In the genomic region with DNA sequence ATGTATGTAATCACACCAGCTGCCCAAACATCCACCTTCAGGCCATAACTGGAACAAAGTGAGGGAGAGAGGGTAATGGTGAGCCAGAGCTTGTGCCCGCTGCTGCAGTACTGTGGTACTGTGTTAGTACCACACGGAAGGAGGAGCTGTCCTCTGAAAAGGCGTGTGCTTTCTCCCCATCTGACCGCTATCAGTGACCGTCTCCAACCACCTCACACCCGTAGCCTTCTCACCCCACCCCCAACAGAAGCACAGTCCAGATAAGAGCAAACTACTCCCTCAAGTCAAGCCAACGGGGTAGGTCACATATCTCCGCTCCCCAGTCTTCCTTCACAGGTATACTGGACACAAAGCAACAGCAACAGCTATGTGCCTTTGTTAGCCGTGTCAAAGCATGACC, we compare ENCODE assay signal across 14 mouse cellular contexts.
DNase-seq lines count a peak whose midpoint lies in the region; ATAC-seq lines count a peak whose summit lies in the region.
"Had no signal": no experiment of that assay in that cellular context is flagged by ENCODE, and none has a peak within 500 bp of the region (broad histone marks: within the 10 kb centered on the region; RNA-seq: fewer than 3 reads in every experiment).

No protein-coding gene starts in this region.

- intact Hi-C loops in left cerebral cortex, postnatal 4 days (cut with DNase I) = no loop called here

- H3K4me2 ChIP-seq in hindbrain, embryonic 11.5 days (replicated peaks; ENCODE audit: low read depth, low read length) = no peak overlapping the region
- H3K4me2 ChIP-seq in hindbrain, embryonic 14.5 days (replicated peaks) = no peak overlapping the region
- H3K4me2 ChIP-seq: hindbrain, embryonic 12.5 days had no signal

- WGBS in hindbrain, embryonic 11.5 days = 92% methylated on average over 9 of the region's 9 CpGs
- WGBS in hindbrain, embryonic 14.5 days = 92% methylated on average over 9 of the region's 9 CpGs

- H3K36me3 ChIP-seq in hindbrain, embryonic 11.5 days (ENCODE audit: control insufficient read depth, insufficient read depth, low read length) = no peaks in the 10 kb centered on the region
- H3K36me3 ChIP-seq in hindbrain, embryonic 14.5 days (replicated peaks; ENCODE audit: control insufficient read depth, insufficient read depth) = peaks cover 61% of the 10 kb centered on the region

- 0 out of 2 replicates have a peak, but pooled peaks have one; percentile 43 for ATAC-seq in hindbrain, embryonic 11.5 days (ENCODE audit: low FRiP score)
- ATAC-seq in hindbrain, embryonic 14.5 days (ENCODE audit: low FRiP score) = no peak
- ATAC-seq: forebrain, embryonic 16.5 days had no signal

- no peak overlapping the region for H3K4me3 ChIP-seq in hindbrain, embryonic 11.5 days (ENCODE audit: low read depth, low read length)
- H3K4me3 ChIP-seq in hindbrain, embryonic 14.5 days (replicated peaks; ENCODE audit: low read length) = no peak overlapping the region
- H3K4me3 ChIP-seq: hindbrain, embryonic 12.5 days had no signal

- H3K27me3 ChIP-seq in hindbrain, embryonic 11.5 days (ENCODE audit: control insufficient read depth, insufficient read depth, low read length) = no peaks in the 10 kb centered on the region
- H3K27me3 ChIP-seq in hindbrain, embryonic 14.5 days (ENCODE audit: control insufficient read depth, insufficient read depth, low read length) = no peaks in the 10 kb centered on the region
- H3K27me3 ChIP-seq: hindbrain, embryonic 12.5 days had no signal

- H3K27ac ChIP-seq in hindbrain, embryonic 11.5 days (ENCODE audit: low read depth, low read length) = no peak overlapping the region
- no peak overlapping the region for H3K27ac ChIP-seq in hindbrain, embryonic 14.5 days
- H3K27ac ChIP-seq: hindbrain, embryonic 12.5 days; kidney, postnatal 0 days had no signal

- H3K9ac ChIP-seq in hindbrain, embryonic 11.5 days (ENCODE audit: low read depth, low read length) = no peak overlapping the region
- no peak overlapping the region for H3K9ac ChIP-seq in hindbrain, embryonic 14.5 days
- H3K9ac ChIP-seq: hindbrain, embryonic 12.5 days had no signal

- H3K9me3 ChIP-seq in hindbrain, embryonic 11.5 days (ENCODE audit: control insufficient read depth, low read length) = no peaks in the 10 kb centered on the region
- no peaks in the 10 kb centered on the region for H3K9me3 ChIP-seq in hindbrain, embryonic 14.5 days (ENCODE audit: control insufficient read depth, low read length)
- H3K9me3 ChIP-seq: hindbrain, embryonic 12.5 days had no signal

- H3K4me1 ChIP-seq in hindbrain, embryonic 11.5 days (replicated peaks; ENCODE audit: control insufficient read depth, insufficient read depth, low read length) = no peaks in the 10 kb centered on the region
- H3K4me1 ChIP-seq in hindbrain, embryonic 14.5 days (replicated peaks; ENCODE audit: control insufficient read depth, insufficient read depth, low read length) = peaks cover 15% of the 10 kb centered on the region

- no peak for DNase-seq in hindbrain, embryonic 11.5 days (ENCODE audit: low spot score)
- DNase-seq in hindbrain, embryonic 14.5 days (ENCODE audit: low spot score) = no peak
- DNase-seq in c-Kit-positive CD71-positive TER-119-negative erythroid progenitor cells, embryonic 14.5 days (ENCODE audit: low read depth) = peak; percentile 80
- peak; percentile 92 for DNase-seq in liver
- peak; percentile 37 to 69 for DNase-seq in spleen, postnatal 36 days (ENCODE audit: low spot score in 2 of 2)
- DNase-seq in urinary bladder, postnatal 14 days (ENCODE audit: low spot score) = no peak
- DNase-seq in left cerebral cortex, postnatal 4 days = no peak
- no peak for DNase-seq in adrenal gland, postnatal 4 days (ENCODE audit: low spot score in 2 of 2)
- DNase-seq: gastrocnemius, postnatal 36 days; lung, postnatal 10 days; right cerebral cortex, postnatal 4 days had no signal

Comparison
In these comparisons a context has a peak if more than half of its experiments do, and no peak if none do; other contexts are left out.
1. DNase-seq: peak in c-Kit-positive CD71-positive TER-119-negative erythroid progenitor cells, embryonic 14.5 days (single experiment), liver (single experiment) and spleen, postnatal 36 days (2 of 2); none in hindbrain, embryonic 11.5 days (single experiment), hindbrain, embryonic 14.5 days (single experiment), urinary bladder, postnatal 14 days (single experiment), left cerebral cortex, postnatal 4 days (single experiment) and adrenal gland, postnatal 4 days (0 of 2).